Mouse (Mus musculus) adrenal gland, postnatal 25 days (tissue): ENCODE results near the gene Gm29866. TPM values are rescaled to one million over a fixed set of nuclear protein-coding genes. Genes with fewer than 3 reads are reported as not detected.
"Not testable (repeated sequence)": the region's sequence is repeated elsewhere in the genome, so short reads cannot be mapped to it uniquely, and the experiment has no call there.

Source experiments
- DNase-seq: peaks from one replicate; pipeline ENCODE4 v3.0.0; 2021; ENCODE audit warnings: mixed read lengths
- long read RNA-seq: library from polyadenylated mRNA; stranded (forward); transcript quantifications from one replicate; pipeline ENCODE4 v2.0.0, GENCODE M21; 2021
- total RNA-seq: library from RNA; stranded (reverse); gene quantifications from 2 replicates; pipeline ENCODE4 v1.2.3, GENCODE M21; 2021

Gene Gm29866
- not detected in 2 replicates for total RNA-seq
- long read RNA-seq = 0 reads

- not testable (repeated sequence) for DNase-seq
Observed at GRCm38 (mm10) chrY:20993557-20993956, at the start of gene Gm29866. TSS of gene Gm29866 (minus strand) at chrY:20993657.

Other genes starting within 250 kb of the Gm29866 start
- not detected in 2 replicates for gene Gm20909, start 170.9 kb upstream of the Gm29866 start, total RNA-seq
- gene Gm20865, start 247.9 kb upstream of the Gm29866 start, total RNA-seq = not detected in 2 replicates